ENCODE assay signal across 8 mouse cellular contexts in the genomic region with DNA sequence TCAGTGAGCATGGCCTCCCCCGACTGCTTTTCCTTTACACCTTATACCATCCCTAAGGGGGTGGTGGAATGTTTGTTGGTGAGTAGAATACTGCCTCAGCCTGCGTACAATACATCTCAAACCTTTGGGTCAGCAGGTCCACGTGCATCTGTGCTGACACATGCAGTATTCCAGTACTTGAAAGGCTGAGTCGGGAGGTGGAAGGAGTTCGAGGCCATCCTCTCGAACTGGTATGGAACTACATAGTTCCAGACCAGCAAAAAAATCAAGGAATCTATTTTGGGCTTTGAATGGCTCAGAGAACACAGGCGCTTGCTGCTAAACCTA. TPM values are rescaled to one million over a fixed set of nuclear protein-coding genes. Genes with fewer than 3 reads are reported as not detected.
DNase-seq lines count a peak whose midpoint lies in the region; ATAC-seq and TF ChIP-seq lines count a peak whose summit lies in the region.

No protein-coding gene starts in this region.

- peaks cover 30% of the 10 kb centered on the region for H3K36me3 ChIP-seq in heart, postnatal 0 days (replicated peaks; ENCODE audit: control insufficient read depth, insufficient read depth, low read length)
- H3K36me3 ChIP-seq in hindbrain, embryonic 16.5 days (ENCODE audit: control insufficient read depth, insufficient read depth, low read length), result peaks cover 16% of the 10 kb centered on the region
- peaks cover 19% of the 10 kb centered on the region for H3K36me3 ChIP-seq in midbrain, embryonic 15.5 days (replicated peaks)

- H3K27ac ChIP-seq in heart, postnatal 0 days (ENCODE audit: low read depth), result peak overlapping the region; percentile 91
- peak overlapping the region; percentile 50 for H3K27ac ChIP-seq in bone marrow macrophage, adult 2 months (ENCODE audit: insufficient read depth, low read depth, low read length)
- H3K27ac ChIP-seq in hindbrain, embryonic 16.5 days (ENCODE audit: low read depth, low read length), result peak overlapping the region; percentile 95
- peak overlapping the region; percentile 97 for H3K27ac ChIP-seq in midbrain, embryonic 15.5 days

- ATAC-seq in heart, postnatal 0 days (ENCODE audit: insufficient read depth, low read depth), result peak; percentile 9; the same call in 1 of the 2 replicates
- no peak; the same call in 1 of the 2 replicates for ATAC-seq in hindbrain, embryonic 16.5 days
- ATAC-seq in midbrain, embryonic 15.5 days (replicated peaks), result no peak

- peak overlapping the region; percentile 79 for H3K4me3 ChIP-seq in heart, postnatal 0 days (ENCODE audit: low read depth, low read length)
- peak overlapping the region; percentile 86 for H3K4me3 ChIP-seq in bone marrow macrophage, adult 2 months (ENCODE audit: insufficient read depth, low read length)
- peak overlapping the region; percentile 73 for H3K4me3 ChIP-seq in hindbrain, embryonic 16.5 days (ENCODE audit: low read length)
- peak overlapping the region; percentile 82 for H3K4me3 ChIP-seq in midbrain, embryonic 15.5 days

- H3K4me2 ChIP-seq in heart, postnatal 0 days (ENCODE audit: low read depth, low read length), result peak overlapping the region; percentile 71
- peak overlapping the region; percentile 73 for H3K4me2 ChIP-seq in hindbrain, embryonic 16.5 days (ENCODE audit: low read length)
- peak overlapping the region; percentile 59 for H3K4me2 ChIP-seq in midbrain, embryonic 15.5 days

- no peaks in the 10 kb centered on the region for H3K27me3 ChIP-seq in heart, postnatal 0 days (ENCODE audit: control insufficient read depth, insufficient read depth, low read length)
- no peaks in the 10 kb centered on the region for H3K27me3 ChIP-seq in hindbrain, embryonic 16.5 days (replicated peaks; ENCODE audit: control insufficient read depth, insufficient read depth, low read length)
- H3K27me3 ChIP-seq in midbrain, embryonic 15.5 days (replicated peaks), result no peaks in the 10 kb centered on the region

- 3% methylated on average over 7 of the region's 7 CpGs for WGBS in heart, postnatal 0 days
- 3% methylated on average over 7 of the region's 7 CpGs for WGBS in hindbrain, embryonic 16.5 days
- WGBS in midbrain, embryonic 15.5 days, result 2% methylated on average over 7 of the region's 7 CpGs

- DNase-seq in heart, postnatal 0 days (ENCODE audit: low spot score), result peak; percentile 20
- DNase-seq in heart, postnatal 25 days (ENCODE audit: low spot score), result no peak
- DNase-seq in adrenal gland, adult 18-20 months (ENCODE audit: low spot score in 2 of 2), result no peak
- DNase-seq in embryo, embryonic 9.5 days (ENCODE audit: extremely low spot score), result no peak
- DNase-seq in adrenal gland, adult 8-10 months, result no peak

- H3K9ac ChIP-seq in heart, postnatal 0 days (replicated peaks; ENCODE audit: low read depth, low read length), result peak overlapping the region; percentile 54; the same call in 1 of the 2 replicates
- peak overlapping the region; percentile 88 for H3K9ac ChIP-seq in hindbrain, embryonic 16.5 days (ENCODE audit: low read depth, low read length)
- H3K9ac ChIP-seq in midbrain, embryonic 15.5 days, result peak overlapping the region; percentile 51

- H3K4me1 ChIP-seq in heart, postnatal 0 days (ENCODE audit: control insufficient read depth, insufficient read depth), result peaks cover 14% of the 10 kb centered on the region; the same call in 1 of the 2 replicates
- peaks cover 18% of the 10 kb centered on the region for H3K4me1 ChIP-seq in bone marrow macrophage, adult 2 months (ENCODE audit: control insufficient read depth, insufficient read depth, low read length)
- peaks cover 14% of the 10 kb centered on the region for H3K4me1 ChIP-seq in hindbrain, embryonic 16.5 days (ENCODE audit: control insufficient read depth, insufficient read depth, low read depth, low read length)
- peaks cover 17% of the 10 kb centered on the region for H3K4me1 ChIP-seq in midbrain, embryonic 15.5 days

- TF ChIP-seq EP300 in heart, postnatal 0 days (IDR thresholded peaks at IDR 0.05; ENCODE audit: low read depth), result no peak

- H3K9me3 ChIP-seq in heart, postnatal 0 days (replicated peaks; ENCODE audit: control insufficient read depth, low read length), result no peaks in the 10 kb centered on the region
- no peaks in the 10 kb centered on the region for H3K9me3 ChIP-seq in hindbrain, embryonic 16.5 days (ENCODE audit: control insufficient read depth, low read length)
- no peaks in the 10 kb centered on the region for H3K9me3 ChIP-seq in midbrain, embryonic 15.5 days

- intact Hi-C loops in heart, postnatal 25 days (cut with DNase I), result no loop called here

- no peak for TF ChIP-seq POLR2A in bone marrow macrophage, adult 2 months (IDR thresholded peaks at IDR 0.05; ENCODE audit: borderline replicate concordance, low read depth, low read length)

- TF ChIP-seq CTCF in heart, postnatal 0 days (IDR thresholded peaks at IDR 0.05; ENCODE audit: low read depth), result no peak
- TF ChIP-seq CTCF in bone marrow macrophage, adult 2 months (IDR thresholded peaks at IDR 0.05; ENCODE audit: low read depth, low read length), result no peak

RNA-seq across cellular contexts. Expression of a gene that starts 0.6 kb away (rescaled TPM):
- 70.5 and 99.3 TPM in 2 replicates for total RNA-seq in heart, postnatal 0 days (2014; rRNA removed; ENCODE audit: low replicate concordance)
- polyA plus RNA-seq in heart, postnatal 0 days (2015; fragmentation: Nextera tagmentation; extraction: Ambion mirVana), result 83.7 and 89.1 TPM in 2 replicates
- 10 to 100 TPM; 45.3 to 45.4 TPM for total RNA-seq in heart, postnatal 25 days (2021)
- 11.3 and 11.8 TPM in 2 replicates for polyA plus RNA-seq in bone marrow macrophage, adult 2 months (2012; ENCODE audit: insufficient read depth, insufficient read length, missing spikeins)
- polyA plus RNA-seq in hindbrain, embryonic 16.5 days (2015; fragmentation: Nextera tagmentation; extraction: Ambion mirVana), result 64.3 and 66.8 TPM in 2 replicates
- polyA plus RNA-seq in midbrain, embryonic 15.5 days (2015; fragmentation: Nextera tagmentation; extraction: Ambion mirVana), result 61.2 and 62.7 TPM in 2 replicates
- total RNA-seq in adrenal gland, adult 18-20 months (2021), result 10 to 100 TPM; 25.6 to 28.8 TPM
- total RNA-seq in adrenal gland, adult 8-10 months (2022), result 10 to 100 TPM; 33.2 to 41.1 (median 37.1) TPM

RNA-seq across cellular contexts. Expression of a gene that starts 15.3 kb away (rescaled TPM):
- 0.15 and 3.3 TPM in 2 replicates for total RNA-seq in heart, postnatal 0 days (2014; rRNA removed; ENCODE audit: low replicate concordance)
- polyA plus RNA-seq in heart, postnatal 0 days (2015; fragmentation: Nextera tagmentation; extraction: Ambion mirVana), result 1.00 and 1.6 TPM in 2 replicates
- 1 to 10 TPM; 1.5 TPM for total RNA-seq in heart, postnatal 25 days (2021)
- polyA plus RNA-seq in bone marrow macrophage, adult 2 months (2012; ENCODE audit: insufficient read depth, insufficient read length, missing spikeins), result 156 and 179 TPM in 2 replicates
- polyA plus RNA-seq in hindbrain, embryonic 16.5 days (2015; fragmentation: Nextera tagmentation; extraction: Ambion mirVana), result 1.6 and 2.5 TPM in 2 replicates
- polyA plus RNA-seq in midbrain, embryonic 15.5 days (2015; fragmentation: Nextera tagmentation; extraction: Ambion mirVana), result 1.9 and 2.6 TPM in 2 replicates
- 1 to 10 TPM; 1.5 to 4.3 TPM for total RNA-seq in adrenal gland, adult 18-20 months (2021)
- 1 to 10 TPM in 3 of 4 experiments, under 1 TPM in 1; 0.77 to 2.3 (median 1.6) TPM for total RNA-seq in adrenal gland, adult 8-10 months (2022)

RNA-seq across cellular contexts. Expression of a gene that starts 36.0 kb away (rescaled TPM):
- total RNA-seq in heart, postnatal 0 days (2014; rRNA removed; ENCODE audit: low replicate concordance), result 49.5 and 78.3 TPM in 2 replicates
- 11.3 and 12.7 TPM in 2 replicates for polyA plus RNA-seq in heart, postnatal 0 days (2015; fragmentation: Nextera tagmentation; extraction: Ambion mirVana)
- total RNA-seq in heart, postnatal 25 days (2021), result 10 to 100 TPM; 48.2 to 53.2 TPM
- polyA plus RNA-seq in bone marrow macrophage, adult 2 months (2012; ENCODE audit: insufficient read depth, insufficient read length, missing spikeins), result 19.1 and 20.5 TPM in 2 replicates
- polyA plus RNA-seq in hindbrain, embryonic 16.5 days (2015; fragmentation: Nextera tagmentation; extraction: Ambion mirVana), result 15.8 and 25.4 TPM in 2 replicates
- polyA plus RNA-seq in midbrain, embryonic 15.5 days (2015; fragmentation: Nextera tagmentation; extraction: Ambion mirVana), result 46.7 and 49.3 TPM in 2 replicates
- total RNA-seq in adrenal gland, adult 18-20 months (2021), result 10 to 100 TPM; 40.4 to 43.3 TPM
- total RNA-seq in adrenal gland, adult 8-10 months (2022), result 10 to 100 TPM; 37.7 to 59.2 (median 52.6) TPM
